Mouse (Mus musculus) midbrain, embryonic 10.5 days (tissue): ENCODE measurements at regions not wholly inside any gene's neighbourhood (a gene's known extent, or its start where the extent isn't known, plus 50 kb on each side); places are given as distances from the start of the nearest gene placed in this dataset.

Source experiments
- DNase-seq: peaks from one replicate; pipeline ENCODE4 v3.0.0-alpha.2; 2017; ENCODE audit warnings: low spot score
- H3K27ac ChIP-seq: fragments of 300-500 bp; sonication (generic); replicated peaks from 2 replicates; pipeline ENCODE4 v1.5.1; 2016; ENCODE audit warnings: mild to moderate bottlenecking
- H3K27me3 ChIP-seq: fragments of 300-500 bp; sonication (generic); 2 replicates; pipeline ENCODE4 v1.6.1; 2016; ENCODE audit warnings: low read depth, mild to moderate bottlenecking; ENCODE audit not compliant: poor library complexity, severe bottlenecking
- H3K36me3 ChIP-seq: fragments of 300-500 bp; sonication (generic); 2 replicates; pipeline ENCODE4 v1.6.1; 2016; ENCODE audit warnings: mild to moderate bottlenecking, moderate library complexity
- H3K4me1 ChIP-seq: fragments of 300-500 bp; sonication (generic); 2 replicates; pipeline ENCODE4 v1.6.1; 2016
- H3K4me3 ChIP-seq: fragments of 300-500 bp; sonication (generic); 2 replicates; pipeline ENCODE4 v1.5.1; 2016; ENCODE audit warnings: mild to moderate bottlenecking, moderate library complexity
- H3K9me3 ChIP-seq: fragments of 300-500 bp; sonication (generic); replicated peaks from 2 replicates; pipeline ENCODE4 v1.6.1; 2016; ENCODE audit warnings: mild to moderate bottlenecking
- WGBS: fragments of 180-500 bp; shearing (Covaris S2); methylation state at CpG from one replicate; pipeline ENCODE4 v1.1.7; 2016; 5-methylcytosine and 5-hydroxymethylcytosine counted together

DNA sequence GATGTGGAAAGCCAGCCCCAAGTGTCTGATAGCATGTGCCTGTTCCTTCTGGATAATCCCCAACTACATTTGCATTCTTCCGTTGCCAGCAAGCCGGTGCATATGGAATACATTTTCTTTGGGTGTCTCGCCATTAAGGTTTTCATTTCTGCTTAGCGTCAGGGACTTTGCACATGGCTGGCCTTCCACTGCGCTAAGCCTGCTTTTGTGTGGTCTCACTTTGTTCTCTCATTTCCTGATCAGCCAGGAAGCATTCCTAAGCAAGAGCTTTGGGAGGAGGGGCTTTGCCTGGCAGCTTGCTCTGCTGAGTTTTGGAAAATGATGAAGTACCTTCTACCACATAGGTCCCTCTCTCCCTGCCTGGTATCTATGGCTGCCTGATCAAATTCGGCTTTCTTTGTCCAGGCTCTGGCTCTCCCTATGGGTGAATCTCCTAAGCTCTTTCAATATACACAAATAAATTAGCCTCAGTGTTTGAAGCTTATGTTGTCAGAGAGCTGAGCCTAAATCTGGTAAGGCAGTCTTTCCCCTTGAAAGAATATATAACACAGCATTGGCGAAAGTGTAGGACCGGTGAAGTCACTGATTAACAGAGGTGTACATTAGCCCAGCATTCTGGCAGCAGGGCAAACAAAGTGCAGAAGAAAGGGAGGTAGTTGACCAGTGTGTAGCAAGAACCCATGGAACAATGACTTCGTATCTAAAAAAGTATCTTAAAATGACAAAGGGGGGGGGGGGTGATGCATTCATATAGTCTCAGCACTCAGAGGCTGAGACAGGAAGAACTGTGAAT, 242.8 kb upstream of the Cadm1 start:
- Histone ChIP-seq H3K4me3 (no peak overlapping the region), H3K36me3 (no peaks in the 10 kb centered on the region), H3K27ac (peak overlapping the region; percentile 55), H3K9me3 (no peaks in the 10 kb centered on the region), H3K27me3 (peaks cover 26% of the 10 kb centered on the region), H3K4me1 (peaks cover 30% of the 10 kb centered on the region)
- WGBS = 58% methylated on average over 9 of the region's 9 CpGs
- DNase-seq = peak; percentile 51

DNA sequence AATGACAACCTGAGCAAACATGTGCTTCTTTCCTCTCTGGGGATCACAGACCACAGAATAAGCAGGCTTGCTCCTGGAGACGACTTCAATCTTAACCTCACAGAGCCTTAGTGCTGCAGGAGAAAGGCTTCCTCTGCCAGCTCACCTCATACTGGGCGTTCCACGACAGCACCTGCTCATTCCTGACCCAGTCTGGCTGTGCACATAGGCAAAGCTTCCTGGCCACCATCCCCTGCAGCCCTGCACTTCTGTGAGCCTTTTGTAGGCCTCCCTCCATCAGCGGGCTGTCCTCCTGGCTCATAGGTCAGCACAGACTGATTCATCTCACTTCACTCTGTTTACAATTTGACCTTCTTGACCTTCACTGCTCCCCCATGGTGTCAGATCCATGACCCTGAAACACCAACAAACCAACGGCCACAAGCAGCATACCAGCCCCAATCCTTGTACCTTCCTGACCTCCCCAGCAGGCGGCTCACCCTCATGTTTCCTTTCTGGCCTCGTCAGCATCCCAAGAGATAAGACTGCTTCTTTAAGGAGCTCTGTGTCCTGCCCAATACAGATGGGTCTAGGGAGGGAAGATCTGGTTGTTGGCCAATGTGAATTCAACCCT, 241.3 kb upstream of the Cadm1 start:
- peak; percentile 37 for DNase-seq
- H3K9me3 ChIP-seq = no peaks in the 10 kb centered on the region
- H3K27ac ChIP-seq = no peak overlapping the region
- no peaks in the 10 kb centered on the region for H3K36me3 ChIP-seq
- peaks cover 33% of the 10 kb centered on the region for H3K4me1 ChIP-seq
- WGBS = 27% methylated on average over 7 of the region's 7 CpGs
- no peak overlapping the region for H3K4me3 ChIP-seq
- peaks cover 26% of the 10 kb centered on the region for H3K27me3 ChIP-seq

DNA sequence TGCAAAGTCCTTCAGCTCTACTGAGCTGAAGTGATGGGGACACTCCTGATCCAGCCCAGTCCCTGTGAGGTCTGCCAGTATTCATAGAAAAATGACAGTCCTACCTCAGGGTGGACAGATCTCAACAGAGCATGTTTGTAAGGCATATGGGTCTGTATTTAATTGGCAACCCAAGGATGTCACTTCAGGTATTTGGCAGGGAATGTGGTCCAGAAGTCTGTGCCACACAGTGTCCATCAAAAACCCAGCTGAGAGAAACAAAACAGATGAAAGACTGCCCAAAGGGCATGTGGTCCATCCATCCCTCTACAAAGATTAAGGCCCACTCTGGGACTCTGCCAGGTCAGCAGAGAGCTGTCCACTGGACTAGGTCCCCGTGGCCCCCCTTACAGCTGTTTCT, 229.3 kb upstream of the Cadm1 start:
- Histone ChIP-seq H3K9me3 (no peaks in the 10 kb centered on the region; the same call in 1 of the 2 replicates), H3K36me3 (no peaks in the 10 kb centered on the region), H3K4me1 (no peaks in the 10 kb centered on the region), H3K27ac (no peak overlapping the region), H3K27me3 (peaks cover 19% of the 10 kb centered on the region; the same call in 1 of the 2 replicates), H3K4me3 (no peak overlapping the region)
- DNase-seq = no peak
- WGBS = 84% methylated on average over 1 of the region's 1 CpGs

GRCm38 (mm10) chr9:47307125-47307751, 222.7 kb upstream of the Cadm1 start:
- 0 out of 2 replicates have a peak overlapping the region, but pooled peaks have one; percentile 34 for H3K27ac ChIP-seq
- H3K4me3 ChIP-seq = no peak overlapping the region
- peaks cover 14% of the 10 kb centered on the region for H3K27me3 ChIP-seq
- no peaks in the 10 kb centered on the region for H3K36me3 ChIP-seq
- H3K4me1 ChIP-seq = peaks cover 15% of the 10 kb centered on the region
- DNase-seq = no peak
- no peaks in the 10 kb centered on the region; the same call in 1 of the 2 replicates for H3K9me3 ChIP-seq
- WGBS = 91% methylated on average over 7 of the region's 7 CpGs

DNA sequence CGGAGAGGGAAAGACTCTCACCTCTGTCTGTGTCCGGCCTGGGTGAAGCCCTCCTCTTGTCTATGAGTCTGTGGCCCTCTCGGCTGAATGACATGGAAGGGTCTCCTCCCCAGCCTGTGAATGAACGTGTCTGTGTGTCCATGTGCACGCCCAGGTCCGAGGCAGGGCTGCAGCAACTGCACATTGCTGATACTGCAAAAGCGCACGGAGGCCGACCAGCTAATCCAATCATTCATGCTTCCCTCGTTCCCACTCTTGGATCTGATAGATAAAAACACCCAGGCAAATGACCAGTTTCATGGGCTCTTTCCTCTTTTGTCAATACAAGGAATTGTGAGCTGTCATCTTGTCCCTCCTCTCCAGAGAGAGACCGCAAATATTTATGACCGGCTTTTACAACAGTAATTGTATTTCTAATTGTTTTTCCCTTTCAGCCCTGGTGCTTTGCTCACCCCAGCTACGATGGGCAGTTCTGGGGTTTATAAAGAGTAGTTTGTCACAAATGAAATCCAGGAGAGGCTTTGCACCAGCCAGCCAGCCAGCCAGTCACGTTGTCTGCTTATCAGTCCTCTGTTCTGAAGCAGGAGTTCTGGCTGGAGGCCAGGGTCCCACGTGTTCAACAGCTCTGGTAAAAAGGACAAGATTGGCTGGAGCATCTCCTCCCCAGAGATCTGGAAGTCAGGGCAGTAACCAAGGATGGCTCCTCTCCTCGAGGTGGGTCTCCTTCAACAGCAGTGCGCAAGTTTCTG, 222.0 kb upstream of the Cadm1 start:
- H3K9me3 ChIP-seq = no peaks in the 10 kb centered on the region; the same call in 1 of the 2 replicates

DNA sequence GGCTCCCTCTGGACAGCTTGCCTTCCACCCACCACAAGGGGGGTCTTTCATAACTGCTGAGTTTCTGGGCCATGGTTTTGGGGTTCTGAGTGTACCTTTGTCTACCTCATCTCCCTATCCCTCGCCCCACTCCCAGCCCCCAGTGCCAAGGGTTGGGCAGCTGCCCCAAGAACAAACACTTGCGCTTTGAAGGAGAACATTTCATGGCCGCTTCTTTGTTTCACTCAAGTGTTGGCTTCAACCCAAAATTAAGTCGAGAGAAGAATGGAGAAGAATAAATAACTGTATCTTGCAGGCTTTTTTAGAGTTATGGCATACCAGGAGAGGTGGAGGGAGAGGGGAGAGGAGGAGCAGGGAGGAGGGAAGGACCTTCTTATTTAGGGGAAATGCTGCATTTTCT, 216.5 kb upstream of the Cadm1 start:
- Histone ChIP-seq H3K4me1 (peaks cover under 1% of the 10 kb centered on the region; the same call in 1 of the 2 replicates), H3K27me3 (peaks cover 6% of the 10 kb centered on the region; the same call in 1 of the 2 replicates), H3K4me3 (no peak overlapping the region), H3K27ac (no peak overlapping the region), H3K36me3 (no peaks in the 10 kb centered on the region), H3K9me3 (no peaks in the 10 kb centered on the region)
- 91% methylated on average over 4 of the region's 4 CpGs for WGBS
- no peak for DNase-seq

More for the DNA sequence above, 222.0 kb upstream of the Cadm1 start:
- H3K27me3 ChIP-seq = peaks cover 14% of the 10 kb centered on the region
- no peak overlapping the region for H3K4me3 ChIP-seq
- no peak for DNase-seq
- no peaks in the 10 kb centered on the region for H3K36me3 ChIP-seq
- 0 out of 2 replicates have a peak overlapping the region, but pooled peaks have one; percentile 34 for H3K27ac ChIP-seq
- peaks cover 15% of the 10 kb centered on the region for H3K4me1 ChIP-seq
- 60% methylated on average over 17 of the region's 17 CpGs for WGBS

DNA sequence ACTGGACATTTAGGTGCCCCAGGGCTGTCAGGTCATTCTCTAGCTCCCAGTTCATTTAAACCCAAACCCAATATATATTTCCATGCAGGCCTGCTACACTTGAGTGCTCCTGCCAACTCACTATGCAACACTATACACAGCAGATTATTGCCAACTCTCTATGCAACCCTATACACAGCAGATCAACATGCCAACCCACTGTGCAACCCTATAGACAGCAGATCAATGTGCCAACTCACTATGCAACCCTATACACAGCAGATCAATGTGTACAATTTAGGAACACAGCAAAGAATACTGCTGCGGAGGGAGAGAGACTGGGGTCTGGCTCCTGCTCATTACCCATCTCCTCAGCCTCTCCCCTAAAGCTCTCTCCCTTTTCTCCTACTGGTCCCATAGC, 215.7 kb upstream of the Cadm1 start:
- Histone ChIP-seq H3K4me3 (no peak overlapping the region), H3K36me3 (no peaks in the 10 kb centered on the region), H3K4me1 (no peaks in the 10 kb centered on the region), H3K9me3 (no peaks in the 10 kb centered on the region), H3K27me3 (no peaks in the 10 kb centered on the region), H3K27ac (no peak overlapping the region)
- DNase-seq = no peak
- WGBS = 91% methylated on average over 1 of the region's 1 CpGs

DNA sequence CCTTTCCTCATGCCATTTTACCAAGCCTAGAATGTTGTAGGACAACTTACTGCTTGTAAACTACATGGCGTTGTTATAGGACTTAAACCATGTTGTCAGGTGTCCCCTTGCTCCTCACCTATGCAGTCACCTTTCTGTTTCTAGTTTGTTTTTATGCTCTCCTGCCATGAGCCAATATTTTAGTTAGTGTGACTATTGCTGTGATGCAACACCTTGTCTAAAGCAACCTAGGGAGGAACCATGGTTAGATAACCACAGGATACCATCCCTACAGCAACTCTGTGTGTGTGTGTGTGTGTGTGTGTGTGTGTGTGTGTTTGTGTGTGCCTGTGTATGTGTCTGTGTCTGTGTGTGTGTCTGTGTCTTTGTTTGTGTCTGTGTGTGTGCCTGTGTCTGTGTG, 209.6 kb upstream of the Cadm1 start:
- DNase-seq = no peak
- H3K27ac ChIP-seq = no peak overlapping the region
- no peaks in the 10 kb centered on the region for H3K36me3 ChIP-seq
- H3K4me3 ChIP-seq = no peak overlapping the region
- peaks cover 20% of the 10 kb centered on the region for H3K4me1 ChIP-seq
- no peaks in the 10 kb centered on the region for H3K9me3 ChIP-seq
- 82% methylated on average over 1 of the region's 1 CpGs for WGBS
- H3K27me3 ChIP-seq = peaks cover 27% of the 10 kb centered on the region

DNA sequence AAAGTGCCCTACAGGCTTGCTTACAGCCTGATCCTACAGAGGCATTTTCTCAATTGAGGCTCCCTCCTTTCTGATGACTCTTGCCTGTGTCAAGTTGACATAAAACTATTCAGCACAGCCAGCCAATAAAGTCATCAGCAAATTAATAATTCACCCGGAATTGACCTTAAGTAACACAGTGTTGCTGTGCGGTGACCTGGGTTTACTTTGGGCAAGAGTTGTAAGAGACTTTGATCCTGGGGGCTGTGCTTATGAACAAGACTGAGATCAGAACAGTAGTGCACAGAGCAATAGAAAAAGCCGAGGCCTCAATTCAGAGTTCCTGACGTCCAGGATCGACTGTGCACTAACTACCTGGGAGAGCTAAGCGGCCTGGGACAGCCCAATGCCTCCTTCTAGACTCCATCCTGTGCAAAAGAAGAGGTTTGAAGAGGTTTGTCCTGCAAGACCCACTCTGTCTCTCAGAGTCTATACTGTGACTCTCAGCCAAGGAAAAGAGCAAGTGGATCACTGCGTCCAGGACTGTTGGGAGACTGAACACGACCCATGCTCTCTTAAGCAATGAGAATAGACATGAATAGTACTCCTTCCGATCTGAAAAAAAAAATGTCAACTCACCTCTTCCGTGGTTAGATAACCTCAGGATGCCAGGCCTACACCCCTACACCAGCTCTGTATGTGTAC, 208.7 kb upstream of the Cadm1 start:
- DNase-seq = no peak
- H3K4me1 ChIP-seq = peaks cover 29% of the 10 kb centered on the region
- H3K36me3 ChIP-seq = no peaks in the 10 kb centered on the region
- H3K27ac ChIP-seq = no peak overlapping the region
- H3K4me3 ChIP-seq = no peak overlapping the region
- H3K9me3 ChIP-seq = no peaks in the 10 kb centered on the region
- WGBS = 86% methylated on average over 10 of the region's 10 CpGs
- H3K27me3 ChIP-seq = peaks cover 27% of the 10 kb centered on the region

- H3K4me1 ChIP-seq = peaks cover 35% of the 10 kb centered on the region
- peaks cover 27% of the 10 kb centered on the region for H3K27me3 ChIP-seq
- DNase-seq = no peak
- no peak overlapping the region for H3K27ac ChIP-seq
- 88% methylated on average over 5 of the region's 5 CpGs for WGBS
- H3K36me3 ChIP-seq = no peaks in the 10 kb centered on the region
- no peaks in the 10 kb centered on the region for H3K9me3 ChIP-seq
- no peak overlapping the region for H3K4me3 ChIP-seq
Measured at GRCm38 (mm10) chr9:47322293-47322692, 207.7 kb upstream of the Cadm1 start.

DNA sequence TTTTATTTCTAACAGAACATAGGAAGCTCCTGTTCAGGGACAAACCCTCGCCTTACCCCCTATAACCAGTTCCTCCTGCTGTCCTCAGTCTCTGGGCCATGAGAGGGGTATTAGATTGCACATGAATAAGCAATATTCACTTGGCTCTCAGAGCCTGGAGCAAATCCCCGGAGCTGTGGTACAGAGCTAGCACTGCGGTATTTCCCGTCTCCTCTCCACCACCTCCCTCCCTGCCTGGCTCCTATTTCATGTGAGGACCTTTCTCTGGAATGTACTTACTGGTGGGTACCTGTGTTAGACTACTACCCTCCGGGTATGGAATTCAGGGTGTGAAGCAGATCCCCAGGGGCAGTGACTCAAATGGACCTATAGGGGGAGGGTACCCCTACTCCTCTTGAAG, 206.9 kb upstream of the Cadm1 start:
- 79% methylated on average over 5 of the region's 5 CpGs for WGBS
- Histone ChIP-seq H3K27me3 (peaks cover 27% of the 10 kb centered on the region), H3K27ac (no peak overlapping the region), H3K4me3 (no peak overlapping the region), H3K36me3 (no peaks in the 10 kb centered on the region), H3K4me1 (peaks cover 35% of the 10 kb centered on the region), H3K9me3 (no peaks in the 10 kb centered on the region)
- no peak for DNase-seq

DNA sequence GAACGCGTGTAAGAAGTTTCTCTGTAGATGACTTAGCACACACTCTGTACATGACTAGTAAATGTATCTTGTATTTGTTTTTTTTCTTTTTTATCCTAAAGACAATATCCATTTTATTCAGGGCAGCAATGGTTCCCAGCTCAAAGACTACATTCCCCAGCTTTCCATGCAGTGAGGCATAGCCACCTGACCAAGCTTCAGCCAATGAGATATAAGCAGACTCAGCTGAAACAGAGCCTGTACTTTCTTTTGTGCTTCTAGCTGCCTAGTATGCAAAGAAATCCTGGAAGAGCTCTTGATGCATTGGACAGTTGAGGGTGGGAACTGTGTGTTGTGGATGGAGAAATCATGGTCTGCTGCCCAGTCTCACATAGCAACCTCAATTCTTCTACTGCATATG, 202.4 kb upstream of the Cadm1 start:
- H3K27ac ChIP-seq = no peak overlapping the region
- no peaks in the 10 kb centered on the region for H3K9me3 ChIP-seq
- peaks cover 28% of the 10 kb centered on the region for H3K4me1 ChIP-seq
- no peak overlapping the region for H3K4me3 ChIP-seq
- H3K27me3 ChIP-seq = peaks cover 34% of the 10 kb centered on the region
- no peak for DNase-seq
- 100% methylated on average over 2 of the region's 2 CpGs for WGBS
- H3K36me3 ChIP-seq = no peaks in the 10 kb centered on the region
